Mouse (Mus musculus) right cerebral cortex, adult 18-20 months (tissue): Measurements from ENCODE around the gene Tpbgl.
A peak's percentile ranks its signal among the peaks of the same experiment; 100 is the strongest.

ENCODE experiments used
- DNase-seq: peaks from one replicate; pipeline ENCODE4 v3.0.0; 2022; ENCODE audit warnings: mixed read lengths

Tpbgl gene

GRCm38 (mm10) chr7:99579491-99580190 is 47.3 kb downstream of the Tpbgl start:
- peak; percentile 75 for DNase-seq

GRCm38 (mm10) chr7:99578246-99578645 is 48.7 kb downstream of the Tpbgl start:
- no peak for DNase-seq
